Mouse (Mus musculus): ENCODE measurements around the gene Hibch.

Gene Hibch

GRCm38 (mm10) chr1:52844782-52845665, at the start of gene Hibch:
Hibch (plus strand) TSS chr1:52844929.
- peak; percentile 97 for DNase-seq (ENCODE audit: low spot score)

DNA sequence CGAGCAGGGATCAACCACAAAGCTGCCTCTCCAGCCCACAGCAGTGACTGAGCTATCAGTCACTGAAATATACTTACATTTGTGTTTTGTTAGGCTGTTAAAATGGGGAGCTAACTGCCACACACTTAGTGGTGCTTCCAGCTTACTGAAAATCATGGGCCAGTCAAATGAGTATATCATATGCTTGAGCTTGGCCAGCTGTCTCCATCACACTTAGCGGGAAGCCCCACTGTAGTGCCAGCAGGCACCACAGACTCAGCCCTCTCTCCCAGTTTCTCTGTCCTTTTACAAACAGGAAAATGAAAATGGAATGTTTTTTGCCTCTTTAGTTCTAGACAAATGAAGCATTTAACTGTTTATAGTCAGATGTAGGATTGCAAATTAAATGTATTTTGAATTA, 48.8 kb upstream of the Hibch start:
- DNase-seq (ENCODE audit: low spot score): no peak

DNA sequence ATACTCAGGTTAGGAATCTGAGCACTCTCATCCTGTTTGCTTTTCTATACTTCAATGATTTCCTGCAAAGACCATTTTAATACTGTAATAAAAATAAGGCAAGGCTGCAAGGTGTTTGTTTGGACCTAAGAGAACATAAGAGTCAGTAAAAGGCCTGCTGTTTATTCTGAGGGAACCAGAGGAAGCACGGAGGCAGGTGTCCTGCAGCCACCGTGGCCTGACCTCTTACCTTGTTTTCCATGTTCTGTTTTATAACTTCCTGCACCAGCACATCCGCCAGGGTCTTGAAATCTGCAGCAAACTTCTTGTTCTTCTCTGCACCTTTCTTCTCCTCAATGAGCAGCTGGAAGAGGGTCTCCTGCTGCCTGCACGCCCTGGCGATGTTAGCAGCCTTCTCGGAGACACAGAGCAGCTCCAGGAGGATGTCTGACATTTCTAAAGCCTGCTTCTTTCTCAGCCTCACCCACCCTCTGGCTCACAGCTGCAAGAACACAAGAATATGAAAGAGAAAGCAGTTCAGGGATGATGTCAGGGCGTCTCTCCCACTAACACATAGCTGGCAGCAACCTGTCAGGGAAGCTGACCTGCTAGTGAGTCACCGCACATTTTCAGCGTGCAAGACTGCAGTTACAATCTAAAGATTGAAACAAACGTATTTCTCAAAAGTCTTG, 45.5 kb upstream of the Hibch start:
- DNase-seq (ENCODE audit: low spot score): peak; percentile 47

- no peak for DNase-seq (ENCODE audit: low spot score)
These were observed 45.0 kb upstream of the Hibch start for GRCm38 (mm10) chr1:52799772-52800171.

- DNase-seq (ENCODE audit: low spot score): no peak
These were observed 44.4 kb upstream of the Hibch start for GRCm38 (mm10) chr1:52800340-52800740.

DNA sequence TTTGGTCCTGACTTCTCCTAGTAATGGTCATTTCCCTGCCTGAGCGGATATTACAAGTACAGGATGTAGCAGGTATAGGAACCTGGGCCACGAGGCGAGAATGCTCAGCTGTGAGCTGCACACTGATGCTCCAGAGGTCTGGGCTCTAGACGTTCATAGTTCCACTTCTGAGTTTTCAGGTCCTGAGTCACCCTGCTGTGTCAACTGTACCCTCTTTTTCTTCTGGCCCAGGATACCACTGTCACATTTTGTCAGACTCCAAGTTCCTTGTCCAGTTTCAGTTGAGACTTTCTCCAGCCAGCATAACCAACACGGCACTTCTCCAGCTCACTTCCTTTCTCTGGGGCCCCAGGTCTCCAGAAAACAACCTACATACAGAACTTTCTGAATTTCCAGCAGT, 43.1 kb upstream of the Hibch start:
- DNase-seq (ENCODE audit: low spot score): no peak

- no peak for DNase-seq (ENCODE audit: low spot score)
These were observed 42.2 kb upstream of the Hibch start for GRCm38 (mm10) chr1:52802406-52802975.

GRCm38 (mm10) chr1:52805041-52805440, 39.7 kb upstream of the Hibch start:
- no peak for DNase-seq (ENCODE audit: low spot score)

GRCm38 (mm10) chr1:52808456-52808855, 36.3 kb upstream of the Hibch start:
- DNase-seq (ENCODE audit: low spot score): no peak

GRCm38 (mm10) chr1:52816232-52816891, 28.4 kb upstream of the Hibch start:
- DNase-seq (ENCODE audit: low spot score): no peak

DNA sequence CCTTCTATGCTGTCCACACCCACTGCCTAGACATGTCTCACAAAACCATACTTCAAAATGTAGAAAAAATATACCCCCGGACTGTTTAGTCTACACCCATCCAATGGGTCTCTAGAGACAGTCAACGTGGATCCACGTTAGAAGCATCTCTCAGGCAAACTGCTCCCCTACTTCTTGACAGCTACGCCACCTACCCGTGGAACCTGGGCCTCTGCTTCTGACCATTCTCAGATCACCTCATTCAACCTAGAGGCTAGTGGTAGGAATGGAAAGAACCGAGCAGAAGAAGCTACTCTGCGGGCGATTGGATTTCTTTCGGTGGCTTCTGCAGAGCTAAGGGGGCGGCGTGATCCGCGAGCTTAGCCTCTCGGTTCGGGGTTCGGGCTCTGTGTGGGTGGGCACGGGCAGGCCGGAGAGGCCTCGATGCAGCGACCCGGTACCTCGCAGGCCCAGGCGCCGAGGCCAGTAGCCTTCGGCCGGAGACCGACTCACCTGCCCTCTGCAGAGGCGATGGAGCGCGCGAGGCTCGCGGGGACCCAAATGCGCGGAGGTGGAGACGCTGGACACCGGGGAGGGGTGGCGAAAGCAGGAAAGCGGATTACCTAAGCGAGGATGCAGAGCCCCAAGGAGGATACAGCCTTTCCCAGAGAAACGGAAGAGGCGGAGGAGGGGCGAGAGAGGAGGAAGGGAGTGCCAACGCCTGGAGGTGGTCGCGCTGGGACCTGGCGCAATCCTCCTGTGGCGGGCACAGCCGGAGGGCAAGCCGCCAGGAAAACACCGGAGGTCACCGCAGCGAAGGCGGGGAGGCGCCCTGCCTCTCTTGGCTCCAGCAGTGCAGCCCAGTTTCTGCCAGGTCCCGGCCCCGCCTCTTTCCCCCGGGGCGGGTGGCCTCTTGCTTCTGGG, 27.6 kb upstream of the Hibch start, which contains the start of gene Inpp1:
Gene Inpp1, minus strand, starts transcription at position 779 of the 903 bp plus-strand sequence.
- DNase-seq (ENCODE audit: low spot score): peak; percentile 53

- DNase-seq (ENCODE audit: low spot score): no peak
These were observed 26.9 kb upstream of the Hibch start for GRCm38 (mm10) chr1:52817813-52818147.

DNA sequence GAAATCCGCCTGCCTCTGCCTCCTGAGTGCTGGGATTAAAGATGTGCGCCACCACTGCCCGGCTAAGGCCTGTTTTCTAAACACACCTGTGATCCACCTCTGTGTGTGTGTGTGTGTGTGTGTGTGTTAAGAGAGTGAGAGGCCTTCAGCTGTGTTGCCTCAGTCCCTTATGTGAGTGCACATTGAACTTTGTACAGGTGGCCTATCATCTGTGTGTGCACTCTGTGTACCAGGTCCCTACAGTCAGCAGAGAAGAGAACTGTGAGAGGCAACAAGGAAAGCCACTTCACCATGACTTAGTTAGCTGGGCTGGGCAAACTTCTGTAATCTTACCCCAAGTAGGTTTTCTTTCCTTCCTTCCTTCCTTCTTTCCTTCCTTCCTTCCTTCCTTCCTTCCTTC, 5.6 kb upstream of the Hibch start:
- no peak for DNase-seq (ENCODE audit: low spot score)

DNA sequence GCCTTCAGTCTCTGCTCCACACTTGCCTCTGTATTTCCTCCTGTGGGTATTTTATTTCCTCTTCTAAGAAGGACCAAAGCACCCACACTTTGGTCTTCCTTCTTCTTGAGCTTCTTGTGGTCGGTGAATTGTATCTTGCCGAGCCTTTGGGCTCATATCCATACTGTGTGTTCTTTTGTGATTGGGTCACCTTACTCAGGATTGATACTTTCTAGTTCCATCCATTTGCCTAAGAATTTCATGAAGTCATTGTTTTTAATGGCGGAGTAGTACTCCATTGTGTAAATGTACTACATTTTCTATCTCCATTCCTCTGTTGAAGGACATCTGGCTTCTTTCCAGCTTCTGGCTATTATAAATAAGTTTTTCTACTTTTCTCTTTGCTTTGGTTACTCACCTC, 375 bp upstream of the Hibch start:
- DNase-seq (ENCODE audit: low spot score): no peak

GRCm38 (mm10) chr1:52846556-52846955, 1.8 kb downstream of the Hibch start:
- no peak for DNase-seq (ENCODE audit: low spot score)

GRCm38 (mm10) chr1:52849422-52849821, 4.7 kb downstream of the Hibch start:
- no peak for DNase-seq (ENCODE audit: low spot score)

DNA sequence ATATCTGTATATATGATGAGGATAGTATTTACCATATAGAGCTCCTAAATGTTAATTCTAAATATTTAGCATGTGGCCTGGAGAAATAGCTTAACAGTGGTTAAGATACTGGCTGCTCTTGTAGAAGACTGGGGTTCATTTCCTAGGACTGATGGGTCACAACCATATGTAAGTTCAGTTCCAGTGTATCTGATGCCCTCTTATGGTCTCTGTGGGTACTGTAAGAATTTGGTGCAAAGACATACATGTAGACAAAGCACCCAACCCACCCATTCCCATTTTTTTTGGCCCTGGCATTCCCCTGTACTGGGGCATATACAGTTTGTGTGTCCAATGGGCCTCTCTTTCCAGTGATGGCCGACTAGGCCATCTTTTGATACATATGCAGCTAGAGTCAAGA, 9.3 kb downstream of the Hibch start:
- DNase-seq (ENCODE audit: low spot score): peak; percentile 37

- DNase-seq (ENCODE audit: low spot score): no peak
These were observed 11.3 kb downstream of the Hibch start for GRCm38 (mm10) chr1:52855904-52856601.

GRCm38 (mm10) chr1:52864220-52864619, 19.5 kb downstream of the Hibch start:
- DNase-seq (ENCODE audit: low spot score): no peak

DNA sequence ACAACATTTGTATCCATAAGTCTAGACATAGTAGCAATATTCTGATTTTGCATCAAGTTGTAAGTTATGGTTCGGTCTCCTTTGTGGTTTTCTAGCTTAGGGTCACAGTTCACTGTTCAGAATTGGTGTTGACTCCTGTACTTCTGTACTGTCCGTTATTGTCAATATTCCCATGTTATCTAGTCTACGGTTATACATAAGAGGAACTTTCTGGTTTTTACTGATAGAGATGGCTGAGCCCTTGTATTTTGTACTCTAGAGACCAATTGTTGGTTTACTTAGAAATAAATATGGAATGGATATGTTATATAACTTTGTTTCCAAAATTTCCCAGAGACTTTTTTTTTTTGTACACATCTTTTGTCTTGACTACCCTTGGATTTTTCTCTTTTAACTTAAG, 21.3 kb downstream of the Hibch start:
- DNase-seq (ENCODE audit: low spot score): no peak

GRCm38 (mm10) chr1:52867876-52868275, 23.1 kb downstream of the Hibch start:
- DNase-seq (ENCODE audit: low spot score): no peak
